Mouse (Mus musculus) kidney, adult 8-10 months (tissue): ENCODE results near the gene Chpt1.
"Not testable (repeated sequence)": the region's sequence is repeated elsewhere in the genome, so short reads cannot be mapped to it uniquely, and the experiment has no call there.

ENCODE experiments used
- DNase-seq, 2 experiments: peaks; one replicate each; pipeline ENCODE4 v3.0.0; 2022

The Chpt1 gene

GRCm38 (mm10) chr10:88503421-88504314, at the start of gene Chpt1:
Gene Chpt1 (minus strand): TSS chr10:88504073.
- DNase-seq, result peak; percentile 90 to 94

GRCm38 (mm10) chr10:88552738-88553137, 48.9 kb upstream of the Chpt1 start:
- no peak for DNase-seq

DNA sequence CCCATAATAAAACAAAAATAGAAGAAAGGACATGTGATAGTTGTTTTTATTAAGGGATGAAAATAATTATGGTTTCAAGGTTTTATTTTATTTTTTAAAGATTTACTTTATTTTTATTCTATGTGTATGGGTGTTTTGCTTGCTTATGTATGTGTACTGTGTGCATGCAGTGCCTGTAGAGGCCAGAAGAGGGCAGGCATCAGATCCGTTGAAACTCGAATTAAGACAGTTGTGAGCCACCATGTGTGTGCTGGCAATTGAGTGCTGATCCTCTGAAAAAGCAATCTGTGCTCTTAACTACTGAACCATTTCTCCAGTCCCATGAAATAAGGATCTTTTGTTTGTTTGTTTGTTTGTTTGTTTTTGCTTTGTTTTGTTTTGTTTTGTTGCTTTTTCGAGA, 46.4 kb upstream of the Chpt1 start:
- no peak for DNase-seq

DNA sequence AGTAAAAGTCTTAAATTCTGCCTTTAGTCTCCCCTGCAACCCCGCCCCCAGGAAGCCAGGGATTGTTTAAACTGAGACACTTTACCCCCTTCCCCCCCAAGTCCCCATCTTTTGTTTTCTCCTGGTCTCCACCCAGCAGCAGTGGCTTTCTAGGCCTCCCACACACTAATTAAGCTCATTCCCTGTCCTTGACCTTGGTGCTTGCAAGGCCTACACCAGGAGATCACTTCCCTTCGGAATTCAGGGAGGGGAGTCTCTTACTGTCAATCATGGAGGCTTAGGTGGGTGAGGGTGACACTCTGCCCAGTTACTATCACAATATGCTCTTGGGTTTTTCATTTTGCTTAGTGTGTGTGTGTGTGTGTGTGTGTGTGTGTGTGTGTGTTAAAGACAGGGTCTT, 43.8 kb upstream of the Chpt1 start:
- DNase-seq, result no peak

DNA sequence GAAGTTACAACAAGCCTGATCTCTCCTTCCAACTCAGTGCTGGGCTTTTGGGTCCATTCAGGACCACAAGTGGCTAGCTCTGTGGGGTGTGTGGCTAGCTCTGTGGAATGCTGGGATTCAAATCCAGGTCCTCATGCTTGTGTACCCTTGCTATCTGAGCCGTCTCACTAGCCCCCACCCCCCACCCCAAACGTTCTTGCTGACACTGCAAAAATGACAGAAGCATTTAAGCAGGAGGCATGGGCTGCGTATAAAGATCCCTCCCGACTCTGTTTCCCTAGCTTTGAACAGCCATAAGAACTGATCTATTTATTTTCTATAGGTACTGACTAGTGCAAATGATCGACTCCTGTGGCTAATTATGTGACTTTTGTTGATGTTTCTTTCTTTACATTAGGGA, 26.8 kb upstream of the Chpt1 start:
- DNase-seq, result no peak

GRCm38 (mm10) chr10:88524016-88524415, 20.1 kb upstream of the Chpt1 start:
- DNase-seq, result no peak

GRCm38 (mm10) chr10:88523212-88523611, 19.3 kb upstream of the Chpt1 start:
- no peak for DNase-seq

DNA sequence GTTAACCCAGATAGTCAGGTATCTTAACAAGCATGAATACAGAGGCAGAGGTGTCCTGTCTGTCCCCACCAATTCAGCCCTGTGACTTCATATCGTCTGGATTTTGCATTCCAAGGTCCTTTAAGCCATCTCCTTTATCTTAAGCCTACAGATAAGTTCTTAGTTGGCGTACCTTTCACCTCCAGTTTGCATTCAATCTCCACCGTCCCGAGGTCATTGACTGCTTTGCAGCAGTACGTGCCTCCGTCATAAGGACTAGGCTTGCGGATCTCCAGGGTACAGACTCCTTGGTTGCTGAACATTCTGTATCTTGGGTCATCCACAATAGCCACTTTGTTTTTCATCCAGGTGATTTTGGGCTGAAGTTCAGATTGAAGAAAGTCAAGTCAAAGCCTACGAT, 18.9 kb upstream of the Chpt1 start:
- no peak for DNase-seq

- not testable (repeated sequence) for DNase-seq
These were observed 11.2 kb upstream of the Chpt1 start for GRCm38 (mm10) chr10:88515049-88515448.

DNA sequence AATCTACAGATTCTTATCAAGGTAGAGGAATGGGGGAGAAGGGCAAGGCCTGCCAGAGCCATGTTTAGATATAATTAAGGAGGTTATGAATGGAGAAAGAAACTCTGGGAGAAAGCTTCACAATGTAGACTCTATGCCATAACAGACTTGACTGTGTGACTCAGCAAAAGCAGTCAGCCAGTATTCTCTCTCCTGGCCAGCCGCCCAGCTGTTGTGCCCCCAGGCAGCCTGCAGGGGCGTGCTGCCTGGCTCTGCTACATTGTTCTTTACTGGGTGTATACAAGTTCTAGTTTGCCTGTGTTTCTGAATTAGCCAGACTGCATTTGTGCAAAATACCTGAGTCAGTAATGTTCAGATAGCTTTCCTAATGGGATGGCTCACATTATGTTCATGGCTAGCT, 10.6 kb upstream of the Chpt1 start:
- peak; percentile 88 to 93 for DNase-seq

DNA sequence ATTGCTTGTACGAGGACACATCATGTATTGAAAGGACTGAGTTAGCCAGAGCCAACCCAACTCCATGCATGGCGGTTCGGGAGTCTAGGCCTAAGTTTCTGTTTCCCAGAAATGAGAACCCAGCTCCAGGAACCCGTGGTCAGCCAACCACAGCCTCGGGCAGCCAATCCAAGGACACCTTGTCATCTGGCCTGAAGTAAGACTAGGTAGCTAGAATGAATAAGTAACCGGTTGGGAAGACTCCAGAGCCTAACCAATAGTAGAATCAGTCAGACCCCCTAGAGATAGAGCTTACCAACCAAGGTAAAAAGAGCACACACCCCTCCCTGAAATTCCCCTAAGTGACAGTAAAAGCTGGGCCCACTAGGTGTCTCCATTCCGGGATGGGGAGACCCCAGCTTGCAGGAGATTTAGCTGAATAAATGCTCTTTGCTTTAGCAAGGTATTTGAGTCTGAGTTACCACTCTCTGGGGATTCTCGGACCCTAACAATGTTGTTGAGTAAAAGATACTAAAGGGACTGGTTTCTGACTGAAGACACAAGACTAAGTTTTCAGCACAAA, 9.8 kb upstream of the Chpt1 start:
- DNase-seq, result peak; percentile 88

DNA sequence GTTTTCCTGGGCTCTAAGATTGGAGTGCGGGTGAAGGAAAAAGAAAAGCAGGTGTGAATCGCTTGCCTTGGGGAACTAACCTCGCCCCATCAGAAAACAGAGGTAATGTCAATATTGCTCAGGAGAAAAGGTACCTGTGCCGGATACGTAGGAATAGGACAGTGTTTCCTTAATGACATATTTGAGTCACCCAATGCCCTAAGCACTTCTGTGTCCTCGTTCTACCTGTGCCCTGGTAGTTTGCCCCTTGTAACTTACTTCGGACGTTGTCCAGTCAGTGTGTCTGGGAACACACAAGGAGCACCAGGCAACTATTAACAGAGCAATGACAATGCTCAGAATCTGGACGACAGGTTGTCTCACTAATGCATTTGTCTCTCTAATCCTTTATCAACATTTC, 7.5 kb upstream of the Chpt1 start:
- DNase-seq, result peak; percentile 64 to 73

DNA sequence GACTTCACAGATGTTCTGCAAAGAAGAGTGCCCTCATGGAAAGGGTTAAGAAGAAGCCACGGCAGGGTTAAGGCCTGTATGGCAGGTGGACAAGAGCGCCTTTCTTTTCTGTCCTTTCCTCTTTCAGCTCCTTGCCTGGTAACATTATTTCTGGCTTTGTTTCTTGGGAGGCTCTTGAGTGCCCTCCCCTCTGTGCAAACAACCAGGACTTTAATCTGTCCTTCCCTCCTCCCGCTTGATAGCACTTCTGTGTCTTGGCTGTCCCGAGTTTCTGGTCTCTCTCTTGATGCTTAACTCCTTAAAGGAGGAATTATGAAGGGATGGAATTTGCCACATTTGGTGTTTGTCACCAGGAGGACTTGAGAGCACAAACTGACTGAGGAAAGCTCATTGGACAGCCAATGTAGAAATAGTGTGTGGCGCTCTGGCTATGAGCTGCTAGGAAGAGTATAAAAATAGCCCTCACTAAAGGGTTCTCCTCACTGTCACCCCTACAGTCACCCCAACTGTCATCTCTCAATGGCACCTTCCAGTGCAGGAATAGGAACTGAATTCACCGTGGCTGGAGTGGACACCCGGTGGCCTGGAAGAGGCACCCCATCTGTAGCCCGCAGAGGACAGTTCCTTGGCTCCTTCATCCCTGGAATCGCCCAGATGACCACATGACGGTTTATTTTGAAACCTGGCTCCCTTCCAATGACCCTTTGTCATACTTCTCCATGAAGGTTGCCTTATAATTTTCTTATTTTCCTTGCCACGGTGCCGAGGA, 6.8 kb upstream of the Chpt1 start:
- DNase-seq, result peak; percentile 86 to 93

DNA sequence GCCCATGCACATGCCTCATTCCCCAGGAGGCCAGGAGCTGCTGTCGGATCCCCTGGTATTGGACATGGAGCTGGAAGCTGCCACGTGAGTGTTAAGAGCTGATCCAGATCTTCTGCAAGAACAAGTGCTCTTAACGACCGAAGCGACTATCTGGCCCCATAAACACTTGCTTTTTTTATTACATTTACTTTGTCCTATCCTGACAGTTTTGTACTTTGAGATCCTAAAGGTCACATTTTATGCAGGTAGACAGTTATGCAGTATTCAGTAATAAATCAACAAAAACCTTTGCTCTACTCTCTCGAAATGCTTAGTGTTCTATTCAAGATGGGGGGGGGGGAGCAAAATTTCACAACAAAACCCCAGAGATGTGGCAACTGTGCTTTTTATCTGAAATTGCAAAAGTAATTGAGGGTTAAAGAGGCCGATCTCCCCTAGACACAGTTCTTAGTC, 3.8 kb upstream of the Chpt1 start:
- DNase-seq, result peak in 1 of 2 experiments; percentile 49

DNA sequence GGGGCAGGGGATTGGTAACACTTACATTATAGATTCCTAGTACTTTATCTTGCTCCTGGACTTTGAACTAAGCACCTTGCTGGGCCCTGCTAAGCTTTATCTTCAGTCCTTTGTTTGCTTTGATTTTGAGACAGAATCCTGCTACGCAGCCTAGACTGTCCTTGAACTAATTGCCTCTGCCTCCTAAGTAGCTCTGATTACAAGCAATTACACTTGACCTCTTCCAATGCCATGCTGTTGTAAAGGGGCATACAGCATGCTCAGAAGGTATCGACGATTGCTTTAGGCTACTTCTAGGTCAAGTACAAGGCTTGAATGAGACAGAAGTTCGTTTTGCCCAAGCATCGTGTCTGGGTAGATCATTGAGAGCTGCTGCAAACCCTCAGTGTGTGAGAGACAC, 1.4 kb upstream of the Chpt1 start:
- no peak for DNase-seq

DNA sequence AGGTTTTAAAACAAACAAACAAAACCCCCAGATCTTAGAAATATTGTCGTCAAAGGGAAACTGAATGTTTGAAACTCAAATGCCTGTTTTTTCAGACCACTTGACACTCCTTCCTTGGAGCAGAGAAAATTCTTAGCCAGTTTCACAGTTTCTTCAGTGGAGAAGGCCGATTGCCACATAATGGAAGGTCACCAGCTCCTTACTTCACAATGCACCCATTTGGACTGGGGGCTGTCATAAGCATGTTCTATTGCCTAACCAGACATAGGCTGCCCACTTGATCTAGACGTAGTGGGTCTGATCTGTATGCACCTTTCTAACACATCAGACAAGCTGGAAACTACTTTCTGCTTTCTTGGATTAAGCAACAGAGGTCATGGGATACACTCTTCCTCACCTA, 608 bp upstream of the Chpt1 start:
- no peak for DNase-seq

DNA sequence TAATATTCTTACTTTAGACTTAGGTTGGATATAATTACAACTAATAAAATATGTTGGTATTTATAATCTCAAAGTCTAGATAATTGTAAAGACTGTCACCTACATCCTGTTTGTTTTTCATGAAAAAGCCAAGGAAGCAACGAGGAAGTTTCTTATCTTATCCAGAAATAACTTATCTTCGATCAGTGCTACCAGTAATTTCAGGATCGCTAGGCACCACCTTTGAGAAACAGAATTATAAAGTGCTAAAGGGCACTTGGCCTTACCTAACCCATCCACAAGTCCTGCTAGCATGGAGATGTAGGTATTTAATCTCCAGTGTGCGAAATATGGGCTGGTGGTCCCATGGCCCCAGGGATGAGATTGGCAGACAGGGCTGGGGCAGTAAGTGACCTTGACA, 954 bp downstream of the Chpt1 start:
- no peak for DNase-seq

GRCm38 (mm10) chr10:88501886-88502765, 1.7 kb downstream of the Chpt1 start:
- peak in 1 of 2 experiments; percentile 36 for DNase-seq

DNA sequence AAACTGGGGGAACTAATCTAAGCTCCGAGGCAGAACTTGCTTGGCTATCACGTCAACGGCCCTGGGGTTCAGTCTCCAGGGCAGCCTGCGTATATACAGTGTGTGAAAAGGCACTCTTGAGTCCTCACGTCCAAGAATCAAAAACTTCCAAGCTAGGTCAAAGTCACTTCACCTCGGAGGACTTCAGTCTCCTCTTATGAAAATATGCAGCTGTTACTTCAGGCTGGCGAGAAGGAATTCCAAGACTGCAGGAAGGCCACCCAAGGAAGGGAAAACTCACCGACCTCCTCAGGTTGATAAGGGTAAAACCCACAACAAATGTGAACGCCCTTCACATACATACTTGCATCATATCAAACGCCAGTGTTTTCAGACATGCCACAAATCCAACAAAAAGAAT, 2.5 kb downstream of the Chpt1 start:
- DNase-seq, result peak; percentile 54 to 74

DNA sequence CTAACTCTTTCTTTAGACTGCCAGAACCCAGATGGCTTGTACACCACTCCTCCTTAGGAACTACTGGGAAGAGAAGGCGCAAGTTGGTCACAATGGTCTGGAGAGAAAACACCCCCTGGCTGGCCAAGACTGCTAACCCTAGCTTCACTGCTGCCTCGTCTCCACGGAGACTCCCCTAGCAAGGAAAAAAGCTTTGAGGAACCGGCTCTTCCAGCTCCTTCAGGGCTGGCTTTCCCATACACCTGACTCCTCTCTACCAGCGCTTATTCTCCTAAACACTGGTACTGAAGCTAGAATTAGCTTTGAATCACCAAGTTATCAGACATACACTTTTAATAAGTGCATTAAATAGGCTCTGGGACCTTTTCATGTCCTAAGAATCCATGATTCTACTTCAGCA, 3.9 kb downstream of the Chpt1 start:
- DNase-seq, result no peak

- no peak for DNase-seq
These were observed 6.9 kb downstream of the Chpt1 start for GRCm38 (mm10) chr10:88496864-88497564.
